Mouse (Mus musculus): Measurements from ENCODE around the gene 1110008P14Rik. TPM values are rescaled to one million over a fixed set of nuclear protein-coding genes. Genes with fewer than 3 reads are reported as not detected.

The 1110008P14Rik gene
- polyA plus RNA-seq, 1 experiment: 25.7 TPM

- Histone ChIP-seq H3K9ac (ENCODE audit: low read depth, poor library complexity, severe bottlenecking) (no peak overlapping the region), H3K4me1 (ENCODE audit: control insufficient read depth, insufficient read depth, low read length) (no peaks in the 10 kb centered on the region), H3K4me3 (ENCODE audit: low read depth, low read length) (no peak overlapping the region), H3K36me3 (ENCODE audit: control insufficient read depth, insufficient read depth, low read length, poor library complexity, severe bottlenecking) (peaks cover 11% of the 10 kb centered on the region), H3K27me3 (ENCODE audit: control insufficient read depth, insufficient read depth, low read length, poor library complexity, severe bottlenecking) (no peaks in the 10 kb centered on the region), H3K9me3 (replicated peaks; ENCODE audit: control insufficient read depth, insufficient read depth, low read length, poor library complexity, severe bottlenecking) (no peaks in the 10 kb centered on the region), H3K27ac (ENCODE audit: insufficient read depth, low read length) (no peak overlapping the region)
- no peak for TF ChIP-seq EP300 (IDR thresholded peaks at IDR 0.05; ENCODE audit: insufficient read depth, low read depth, low read length)
- no peak for TF ChIP-seq POLR2A (IDR thresholded peaks at IDR 0.05; ENCODE audit: insufficient read depth, low read length)
Measured at GRCm38 (mm10) chr2:32420066-32420608, 38.4 kb upstream of the 1110008P14Rik start.

- H3K9me3 ChIP-seq (replicated peaks; ENCODE audit: control insufficient read depth, insufficient read depth, low read length, poor library complexity, severe bottlenecking): no peaks in the 10 kb centered on the region
- H3K4me1 ChIP-seq (ENCODE audit: control insufficient read depth, insufficient read depth, low read length): no peaks in the 10 kb centered on the region
- no peak for TF ChIP-seq POLR2A (IDR thresholded peaks at IDR 0.05; ENCODE audit: insufficient read depth, low read length)
- TF ChIP-seq EP300 (IDR thresholded peaks at IDR 0.05; ENCODE audit: insufficient read depth, low read depth, low read length): no peak
- no peak for TF ChIP-seq CTCF (IDR thresholded peaks at IDR 0.05; ENCODE audit: low read depth, low read length)
- H3K4me3 ChIP-seq (ENCODE audit: low read depth, low read length): no peak overlapping the region
- H3K27me3 ChIP-seq (ENCODE audit: control insufficient read depth, insufficient read depth, low read length, poor library complexity, severe bottlenecking): no peaks in the 10 kb centered on the region
- no peak overlapping the region for H3K27ac ChIP-seq (ENCODE audit: insufficient read depth, low read length)
- H3K36me3 ChIP-seq (ENCODE audit: control insufficient read depth, insufficient read depth, low read length, poor library complexity, severe bottlenecking): peaks cover 11% of the 10 kb centered on the region
- H3K9ac ChIP-seq (ENCODE audit: low read depth, poor library complexity, severe bottlenecking): no peak overlapping the region
Measured at GRCm38 (mm10) chr2:32419359-32419758, 37.6 kb upstream of the 1110008P14Rik start.

GRCm38 (mm10) chr2:32418430-32419151 is 36.9 kb upstream of the 1110008P14Rik start:
- no peak overlapping the region for H3K9ac ChIP-seq (ENCODE audit: low read depth, poor library complexity, severe bottlenecking)
- no peaks in the 10 kb centered on the region for H3K27me3 ChIP-seq (ENCODE audit: control insufficient read depth, insufficient read depth, low read length, poor library complexity, severe bottlenecking)
- H3K27ac ChIP-seq (ENCODE audit: insufficient read depth, low read length): no peak overlapping the region
- no peaks in the 10 kb centered on the region for H3K9me3 ChIP-seq (replicated peaks; ENCODE audit: control insufficient read depth, insufficient read depth, low read length, poor library complexity, severe bottlenecking)
- H3K36me3 ChIP-seq (ENCODE audit: control insufficient read depth, insufficient read depth, low read length, poor library complexity, severe bottlenecking): peaks cover 11% of the 10 kb centered on the region
- no peak overlapping the region for H3K4me3 ChIP-seq (ENCODE audit: low read depth, low read length)
- TF ChIP-seq POLR2A (IDR thresholded peaks at IDR 0.05; ENCODE audit: insufficient read depth, low read length): no peak
- no peak for TF ChIP-seq EP300 (IDR thresholded peaks at IDR 0.05; ENCODE audit: insufficient read depth, low read depth, low read length)
- TF ChIP-seq CTCF (IDR thresholded peaks at IDR 0.05; ENCODE audit: low read depth, low read length): no peak
- no peaks in the 10 kb centered on the region for H3K4me1 ChIP-seq (ENCODE audit: control insufficient read depth, insufficient read depth, low read length)

- H3K4me3 ChIP-seq (ENCODE audit: low read depth, low read length): no peak overlapping the region
- peaks cover 11% of the 10 kb centered on the region for H3K36me3 ChIP-seq (ENCODE audit: control insufficient read depth, insufficient read depth, low read length, poor library complexity, severe bottlenecking)
- no peaks in the 10 kb centered on the region for H3K9me3 ChIP-seq (replicated peaks; ENCODE audit: control insufficient read depth, insufficient read depth, low read length, poor library complexity, severe bottlenecking)
- no peak for TF ChIP-seq CTCF (IDR thresholded peaks at IDR 0.05; ENCODE audit: low read depth, low read length)
- no peaks in the 10 kb centered on the region for H3K27me3 ChIP-seq (ENCODE audit: control insufficient read depth, insufficient read depth, low read length, poor library complexity, severe bottlenecking)
- no peaks in the 10 kb centered on the region for H3K4me1 ChIP-seq (ENCODE audit: control insufficient read depth, insufficient read depth, low read length)
- H3K27ac ChIP-seq (ENCODE audit: insufficient read depth, low read length): no peak overlapping the region
- no peak overlapping the region for H3K9ac ChIP-seq (ENCODE audit: low read depth, poor library complexity, severe bottlenecking)
Measured at GRCm38 (mm10) chr2:32417486-32417885, 35.7 kb upstream of the 1110008P14Rik start.

GRCm38 (mm10) chr2:32416556-32416955 is 34.8 kb upstream of the 1110008P14Rik start:
- peaks cover 11% of the 10 kb centered on the region for H3K36me3 ChIP-seq (ENCODE audit: control insufficient read depth, insufficient read depth, low read length, poor library complexity, severe bottlenecking)
- H3K27me3 ChIP-seq (ENCODE audit: control insufficient read depth, insufficient read depth, low read length, poor library complexity, severe bottlenecking): no peaks in the 10 kb centered on the region
- H3K9me3 ChIP-seq (replicated peaks; ENCODE audit: control insufficient read depth, insufficient read depth, low read length, poor library complexity, severe bottlenecking): no peaks in the 10 kb centered on the region
- no peak overlapping the region for H3K4me3 ChIP-seq (ENCODE audit: low read depth, low read length)
- no peaks in the 10 kb centered on the region for H3K4me1 ChIP-seq (ENCODE audit: control insufficient read depth, insufficient read depth, low read length)
- no peak overlapping the region for H3K27ac ChIP-seq (ENCODE audit: insufficient read depth, low read length)
- no peak for TF ChIP-seq POLR2A (IDR thresholded peaks at IDR 0.05; ENCODE audit: insufficient read depth, low read length)
- TF ChIP-seq CTCF (IDR thresholded peaks at IDR 0.05; ENCODE audit: low read depth, low read length): no peak
- no peak for TF ChIP-seq EP300 (IDR thresholded peaks at IDR 0.05; ENCODE audit: insufficient read depth, low read depth, low read length)
- no peak overlapping the region for H3K9ac ChIP-seq (ENCODE audit: low read depth, poor library complexity, severe bottlenecking)

GRCm38 (mm10) chr2:32415801-32416200 is 34.1 kb upstream of the 1110008P14Rik start:
- H3K36me3 ChIP-seq (ENCODE audit: control insufficient read depth, insufficient read depth, low read length, poor library complexity, severe bottlenecking): peaks cover 11% of the 10 kb centered on the region
- no peaks in the 10 kb centered on the region for H3K9me3 ChIP-seq (replicated peaks; ENCODE audit: control insufficient read depth, insufficient read depth, low read length, poor library complexity, severe bottlenecking)
- no peak overlapping the region for H3K9ac ChIP-seq (ENCODE audit: low read depth, poor library complexity, severe bottlenecking)
- no peak overlapping the region for H3K27ac ChIP-seq (ENCODE audit: insufficient read depth, low read length)
- no peaks in the 10 kb centered on the region for H3K4me1 ChIP-seq (ENCODE audit: control insufficient read depth, insufficient read depth, low read length)
- no peak overlapping the region for H3K4me3 ChIP-seq (ENCODE audit: low read depth, low read length)
- TF ChIP-seq POLR2A (IDR thresholded peaks at IDR 0.05; ENCODE audit: insufficient read depth, low read length): no peak
- TF ChIP-seq CTCF (IDR thresholded peaks at IDR 0.05; ENCODE audit: low read depth, low read length): no peak
- TF ChIP-seq EP300 (IDR thresholded peaks at IDR 0.05; ENCODE audit: insufficient read depth, low read depth, low read length): no peak
- no peaks in the 10 kb centered on the region for H3K27me3 ChIP-seq (ENCODE audit: control insufficient read depth, insufficient read depth, low read length, poor library complexity, severe bottlenecking)

All from ES-Bruce4 (cell line).